Mouse (Mus musculus) urinary bladder, postnatal 25 days (tissue): ENCODE measurements at regions not wholly inside any gene's neighbourhood (a gene's known extent, or its start where the extent isn't known, plus 50 kb on each side); places are given as distances from the start of the nearest gene placed in this dataset.
A peak's percentile ranks its signal among the peaks of the same experiment; 100 is the strongest.

Source experiments
- DNase-seq: peaks from one replicate; pipeline ENCODE4 v3.0.0; 2022; ENCODE audit warnings: low spot score

- no peak for DNase-seq
Observed at GRCm38 (mm10) chr8:9152313-9152925, 462.1 kb upstream of the Arglu1 start.

- no peak for DNase-seq
Observed at GRCm38 (mm10) chr8:9144362-9144761, 454.0 kb upstream of the Arglu1 start.

GRCm38 (mm10) chr8:9139781-9140180, 449.5 kb upstream of the Arglu1 start:
- no peak for DNase-seq

GRCm38 (mm10) chr8:9139059-9139620, 448.8 kb upstream of the Arglu1 start:
- DNase-seq = no peak

GRCm38 (mm10) chr8:9133758-9134157, 443.4 kb upstream of the Arglu1 start:
- DNase-seq = no peak

- DNase-seq = no peak
Observed at GRCm38 (mm10) chr8:9132612-9133218, 442.4 kb upstream of the Arglu1 start.

GRCm38 (mm10) chr8:9131249-9131648, 440.9 kb upstream of the Arglu1 start:
- DNase-seq = no peak

GRCm38 (mm10) chr8:9124503-9124902, 434.2 kb upstream of the Arglu1 start:
- DNase-seq = no peak

- no peak for DNase-seq
Observed at GRCm38 (mm10) chr8:9117809-9118737, 427.8 kb upstream of the Arglu1 start.

- no peak for DNase-seq
Observed at GRCm38 (mm10) chr8:9095980-9096379, 405.7 kb upstream of the Arglu1 start.

GRCm38 (mm10) chr8:9094002-9094401, 403.7 kb upstream of the Arglu1 start:
- DNase-seq = no peak

- no peak for DNase-seq
Observed at GRCm38 (mm10) chr8:9093356-9093755, 403.0 kb upstream of the Arglu1 start.

GRCm38 (mm10) chr8:9072724-9073123, 382.4 kb upstream of the Arglu1 start:
- no peak for DNase-seq

GRCm38 (mm10) chr8:9072286-9072685, 382.0 kb upstream of the Arglu1 start:
- DNase-seq = no peak

- DNase-seq = no peak
Observed at GRCm38 (mm10) chr8:9070953-9071352, 380.6 kb upstream of the Arglu1 start.

- no peak for DNase-seq
Observed at GRCm38 (mm10) chr8:9069845-9070244, 379.5 kb upstream of the Arglu1 start.

GRCm38 (mm10) chr8:9067731-9068130, 377.4 kb upstream of the Arglu1 start:
- no peak for DNase-seq

- DNase-seq = no peak
Observed at GRCm38 (mm10) chr8:9060166-9060565, 369.8 kb upstream of the Arglu1 start.

- DNase-seq = no peak
Observed at GRCm38 (mm10) chr8:9055416-9055819, 365.1 kb upstream of the Arglu1 start.

- DNase-seq = no peak
Observed at GRCm38 (mm10) chr8:9054801-9055200, 364.5 kb upstream of the Arglu1 start.

GRCm38 (mm10) chr8:9051699-9052098, 361.4 kb upstream of the Arglu1 start:
- DNase-seq = peak; percentile 28

GRCm38 (mm10) chr8:9050740-9051475, 360.6 kb upstream of the Arglu1 start:
- no peak for DNase-seq
